Mouse (Mus musculus) heart, embryonic 12.5 days (tissue): ENCODE measurements around the gene Rassf6. TPM values are rescaled to one million over a fixed set of nuclear protein-coding genes. Genes with fewer than 3 reads are reported as not detected.

Source experiments
- ATAC-seq: fragments of 200-750 bp; cut with Nextera tagmentation; 2 replicates; pipeline ENCODE4 v1.8.0; 2017; ENCODE audit warnings: moderate TSS enrichment, moderate library complexity; ENCODE audit not compliant: insufficient number of reproducible peaks, low FRiP score
- H3K27ac ChIP-seq: fragments of 300-500 bp; sonication (generic); 2 replicates; pipeline ENCODE4 v1.5.1; 2016; ENCODE audit warnings: mild to moderate bottlenecking, moderate library complexity; ENCODE audit not compliant: poor library complexity, severe bottlenecking
- H3K27me3 ChIP-seq: fragments of 300-500 bp; sonication (generic); replicated peaks from 2 replicates; pipeline ENCODE4 v1.6.1; 2016; ENCODE audit warnings: mild to moderate bottlenecking, moderate library complexity
- H3K36me3 ChIP-seq: fragments of 300-500 bp; sonication (generic); 2 replicates; pipeline ENCODE4 v1.6.1; 2016; ENCODE audit warnings: mild to moderate bottlenecking, moderate library complexity
- H3K4me1 ChIP-seq: fragments of 300-500 bp; sonication (generic); replicated peaks from 2 replicates; pipeline ENCODE4 v1.6.1; 2016; ENCODE audit warnings: mild to moderate bottlenecking
- H3K4me2 ChIP-seq: fragments of 300-500 bp; sonication (generic); 2 replicates; pipeline ENCODE4 v1.6.1; 2016; ENCODE audit warnings: mild to moderate bottlenecking, moderate library complexity
- H3K4me3 ChIP-seq: fragments of 300-500 bp; sonication (generic); 2 replicates; pipeline ENCODE4 v1.5.1; 2016; ENCODE audit warnings: mild to moderate bottlenecking
- H3K9ac ChIP-seq: fragments of 300-500 bp; sonication (generic); 2 replicates; pipeline ENCODE4 v1.6.1; 2016; ENCODE audit warnings: mild to moderate bottlenecking, moderate library complexity
- H3K9me3 ChIP-seq: fragments of 300-500 bp; sonication (generic); replicated peaks from 2 replicates; pipeline ENCODE4 v1.6.1; 2016; ENCODE audit warnings: mild to moderate bottlenecking, moderate library complexity
- whole genome bisulfite sequencing: fragments of 180-500 bp; shearing (Covaris S2); methylation state at CpG from one replicate; pipeline ENCODE4 v1.1.7; 2016; 5-methylcytosine and 5-hydroxymethylcytosine counted together
- polyA plus RNA-seq: library from polyadenylated mRNA; unstranded; fragments of >200 nt; fragmentation: Nextera tagmentation; extraction: Ambion mirVana; gene quantifications from 2 replicates; pipeline ENCODE4 v1.2.1, GENCODE M21; 2016

Gene Rassf6
- polyA plus RNA-seq, 1 experiment from 2014 or later, result 0.52 TPM

GRCm38 (mm10) chr5:90654798-90655197, 14.3 kb upstream of the Rassf6 start:
- no peak for ATAC-seq
- H3K36me3 ChIP-seq, result no peaks in the 10 kb centered on the region

DNA sequence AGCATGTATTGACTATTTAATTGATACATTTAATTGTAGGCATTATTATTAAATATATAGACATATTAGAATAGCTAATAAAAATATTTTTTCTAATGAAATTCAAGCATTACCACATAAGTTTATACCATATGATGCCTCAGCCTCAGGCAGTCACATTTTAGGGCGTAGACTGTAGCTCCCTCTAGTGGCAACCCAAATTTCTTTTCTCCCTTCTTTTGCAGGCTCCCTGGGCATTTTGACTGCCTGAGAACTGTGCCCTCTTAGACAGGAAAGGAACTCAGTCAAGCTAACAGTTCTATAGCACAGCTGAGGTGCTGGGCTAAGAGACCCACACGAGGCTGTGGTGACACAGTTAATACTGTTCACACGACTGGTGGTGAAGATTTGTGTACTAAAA, 12.3 kb upstream of the Rassf6 start:
- H3K27me3 ChIP-seq, result no peaks in the 10 kb centered on the region; the same call in 1 of the 2 replicates
- H3K27ac ChIP-seq, result no peak overlapping the region
- ATAC-seq, result no peak
- no peaks in the 10 kb centered on the region for H3K4me1 ChIP-seq
- 9% methylated on average over 3 of the region's 3 CpGs for WGBS
- H3K9me3 ChIP-seq, result no peaks in the 10 kb centered on the region
- no peak overlapping the region for H3K4me2 ChIP-seq
- H3K9ac ChIP-seq, result no peak overlapping the region
- no peak overlapping the region for H3K4me3 ChIP-seq
- H3K36me3 ChIP-seq, result no peaks in the 10 kb centered on the region

More at GRCm38 (mm10) chr5:90654798-90655197, 14.3 kb upstream of the Rassf6 start:
- Histone ChIP-seq H3K9me3 (no peaks in the 10 kb centered on the region), H3K9ac (no peak overlapping the region), H3K4me2 (no peak overlapping the region), H3K4me3 (no peak overlapping the region), H3K27ac (no peak overlapping the region), H3K4me1 (no peaks in the 10 kb centered on the region), H3K27me3 (peaks cover 2% of the 10 kb centered on the region; the same call in 1 of the 2 replicates)
- WGBS, result 55% methylated on average over 5 of the region's 5 CpGs

DNA sequence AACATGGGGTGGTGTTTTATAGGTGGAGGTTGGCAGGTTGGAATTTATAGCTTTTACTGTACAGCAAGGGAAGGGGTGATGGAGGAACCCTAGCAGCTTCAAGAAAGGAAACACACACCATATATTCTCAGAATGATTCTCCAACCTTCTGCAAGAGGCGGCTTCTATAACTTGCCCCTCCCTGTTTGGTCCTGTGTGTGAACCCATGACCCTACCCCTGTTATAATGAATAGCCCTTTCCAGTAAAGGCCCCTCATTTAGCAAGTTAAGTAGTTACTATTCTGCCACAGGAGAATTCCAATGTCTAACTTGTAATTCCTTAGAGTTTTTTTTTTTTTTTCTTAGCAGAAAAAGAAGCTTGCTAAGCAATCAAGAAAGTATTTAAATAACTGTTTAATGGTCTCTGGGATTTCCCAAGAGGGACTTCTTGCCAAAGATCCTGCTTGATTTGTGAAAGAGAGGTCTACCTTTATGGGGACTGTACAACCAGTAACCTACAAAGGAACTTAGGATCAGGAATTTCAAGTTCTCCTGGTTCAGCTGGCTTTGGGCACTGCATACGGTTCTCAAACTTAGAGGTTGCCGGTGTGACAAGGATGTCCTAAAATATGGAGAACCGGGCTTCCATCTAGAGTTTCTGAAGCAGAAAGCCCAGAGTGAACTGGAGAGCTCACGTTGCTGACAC, 10.2 kb upstream of the Rassf6 start:
- Histone ChIP-seq H3K27ac (no peak overlapping the region), H3K27me3 (no peaks in the 10 kb centered on the region), H3K36me3 (no peaks in the 10 kb centered on the region), H3K4me1 (no peaks in the 10 kb centered on the region), H3K9ac (no peak overlapping the region), H3K4me3 (no peak overlapping the region), H3K9me3 (no peaks in the 10 kb centered on the region), H3K4me2 (no peak overlapping the region)
- WGBS, result 74% methylated on average over 5 of the region's 5 CpGs
- no peak for ATAC-seq

DNA sequence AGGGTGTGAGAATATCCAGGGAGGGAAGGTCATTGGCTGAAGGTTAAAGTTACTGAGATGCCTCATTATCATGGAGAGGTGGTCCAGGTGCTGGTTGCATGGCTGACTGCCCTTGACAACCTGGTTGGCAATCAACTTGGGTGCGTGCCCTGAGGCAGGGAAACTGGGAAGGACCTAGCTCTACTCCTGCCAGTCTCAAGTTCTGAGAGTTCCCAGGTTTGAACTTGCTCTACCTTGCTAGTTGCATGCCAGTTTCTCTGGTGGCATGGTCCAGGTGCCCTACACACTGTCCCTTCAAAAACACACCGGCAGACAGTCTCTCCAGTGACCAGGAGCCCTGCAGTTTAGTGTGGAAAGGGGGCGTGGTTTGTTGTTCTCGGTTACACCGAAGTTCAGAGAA, 7.0 kb upstream of the Rassf6 start:
- no peak for ATAC-seq
- H3K36me3 ChIP-seq, result no peaks in the 10 kb centered on the region
- no peak overlapping the region for H3K27ac ChIP-seq
- no peaks in the 10 kb centered on the region for H3K9me3 ChIP-seq
- no peak overlapping the region for H3K9ac ChIP-seq
- H3K4me3 ChIP-seq, result no peak overlapping the region
- 77% methylated on average over 5 of the region's 5 CpGs for WGBS
- no peak overlapping the region for H3K4me2 ChIP-seq
- no peaks in the 10 kb centered on the region for H3K4me1 ChIP-seq
- no peaks in the 10 kb centered on the region for H3K27me3 ChIP-seq

DNA sequence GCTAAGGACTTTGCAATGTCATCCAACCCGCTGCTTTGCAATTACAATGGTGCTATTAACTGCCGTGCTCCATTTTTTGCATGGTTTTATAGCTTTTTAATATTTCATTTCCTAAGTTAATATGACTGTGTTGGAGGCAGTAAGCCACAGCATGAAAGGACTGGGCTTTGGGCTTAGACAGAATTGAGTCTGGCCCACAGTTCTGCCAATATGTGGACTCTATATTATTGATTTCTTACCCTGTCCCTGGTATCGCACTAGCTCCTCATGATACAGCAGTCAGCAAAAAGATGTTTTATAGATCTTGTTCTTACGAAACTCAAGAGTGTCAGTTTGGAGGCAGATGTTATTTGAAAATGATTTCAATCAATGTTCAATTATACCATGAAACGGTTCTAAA, 5.9 kb upstream of the Rassf6 start:
- ATAC-seq, result no peak
- no peak overlapping the region for H3K4me2 ChIP-seq
- 81% methylated on average over 5 of the region's 5 CpGs for WGBS

DNA sequence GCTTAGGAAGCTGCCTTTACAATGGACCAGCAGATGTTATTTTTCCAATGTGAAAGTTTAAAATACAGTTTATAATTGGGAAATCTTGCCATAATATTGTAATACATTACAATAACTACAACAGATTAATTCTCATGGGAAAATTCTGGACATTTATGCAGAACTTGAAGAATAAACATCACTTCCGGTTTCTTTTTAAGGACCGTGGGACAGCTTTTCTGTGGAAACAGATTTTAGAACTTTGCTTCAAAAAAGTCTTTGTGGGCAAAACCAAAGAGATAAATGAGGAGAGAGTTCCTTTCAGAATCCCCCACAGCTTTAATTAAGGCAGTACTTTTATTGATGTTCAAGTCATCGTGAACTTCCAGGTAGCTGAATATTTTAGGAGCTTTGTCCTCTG, 5.1 kb upstream of the Rassf6 start:
- ATAC-seq, result no peak

More for the DNA sequence above, 5.9 kb upstream of the Rassf6 start:
- Histone ChIP-seq H3K36me3 (no peaks in the 10 kb centered on the region), H3K9me3 (no peaks in the 10 kb centered on the region), H3K4me3 (no peak overlapping the region), H3K4me1 (no peaks in the 10 kb centered on the region), H3K27ac (no peak overlapping the region), H3K9ac (no peak overlapping the region), H3K27me3 (no peaks in the 10 kb centered on the region)

GRCm38 (mm10) chr5:90641218-90641610, 757 bp upstream of the Rassf6 start:
- no peaks in the 10 kb centered on the region for H3K27me3 ChIP-seq
- H3K36me3 ChIP-seq, result no peaks in the 10 kb centered on the region
- WGBS, result 43% methylated on average over 10 of the region's 10 CpGs
- H3K4me1 ChIP-seq, result no peaks in the 10 kb centered on the region
- H3K4me3 ChIP-seq, result no peak overlapping the region
- no peak overlapping the region for H3K27ac ChIP-seq
- no peak overlapping the region for H3K9ac ChIP-seq
- H3K4me2 ChIP-seq, result peak overlapping the region; percentile 81; the same call in 1 of the 2 replicates
- H3K9me3 ChIP-seq, result no peaks in the 10 kb centered on the region
- no peak for ATAC-seq

More for the DNA sequence above, 5.1 kb upstream of the Rassf6 start:
- Histone ChIP-seq H3K4me1 (no peaks in the 10 kb centered on the region), H3K4me2 (no peak overlapping the region), H3K4me3 (no peak overlapping the region), H3K9me3 (no peaks in the 10 kb centered on the region), H3K9ac (no peak overlapping the region), H3K36me3 (no peaks in the 10 kb centered on the region), H3K27me3 (no peaks in the 10 kb centered on the region), H3K27ac (no peak overlapping the region)
- 78% methylated on average over 3 of the region's 3 CpGs for WGBS

DNA sequence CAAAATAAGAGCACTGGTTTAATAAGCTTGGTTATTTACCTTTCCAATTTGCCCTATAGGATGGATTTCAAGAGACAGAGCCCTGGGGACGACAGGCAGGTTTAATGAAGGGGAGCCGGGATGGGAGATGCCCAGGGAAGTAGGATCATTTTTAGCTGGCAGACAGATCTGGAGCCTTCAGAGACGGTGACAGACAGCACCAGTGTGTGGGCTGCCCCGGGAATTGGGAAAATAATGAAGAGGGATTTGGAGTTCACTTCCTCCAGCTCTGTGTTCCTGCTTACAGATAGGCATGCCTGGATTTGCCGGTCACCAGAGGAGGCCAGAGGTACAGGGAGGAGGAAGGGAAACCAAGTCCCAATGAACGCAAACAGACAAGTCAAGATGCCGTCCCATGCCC, 5.6 kb downstream of the Rassf6 start:
- Histone ChIP-seq H3K27me3 (no peaks in the 10 kb centered on the region), H3K4me1 (no peaks in the 10 kb centered on the region), H3K9ac (no peak overlapping the region), H3K9me3 (no peaks in the 10 kb centered on the region), H3K36me3 (no peaks in the 10 kb centered on the region), H3K4me2 (no peak overlapping the region), H3K4me3 (no peak overlapping the region), H3K27ac (no peak overlapping the region)
- WGBS, result 74% methylated on average over 7 of the region's 7 CpGs
- no peak for ATAC-seq

DNA sequence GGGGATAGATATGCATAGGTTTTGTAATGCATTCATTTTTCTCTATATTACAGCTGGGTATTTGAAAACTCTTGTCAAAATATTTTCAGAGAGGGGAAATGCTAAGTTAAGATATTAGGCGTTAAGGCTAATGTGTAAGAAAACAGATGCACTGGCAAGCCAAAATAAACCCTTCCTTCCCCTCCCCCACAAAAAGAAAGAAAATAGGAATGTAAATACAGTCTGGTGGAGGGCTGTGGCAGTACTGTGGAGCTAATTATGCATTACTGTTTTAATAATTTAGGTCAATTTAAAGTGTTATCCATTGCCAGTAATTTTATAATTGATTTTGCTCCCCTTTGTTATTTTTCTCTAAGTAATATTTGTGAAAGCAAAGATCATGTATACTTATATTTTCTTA, 11.9 kb downstream of the Rassf6 start:
- no peak for ATAC-seq
- Histone ChIP-seq H3K36me3 (no peaks in the 10 kb centered on the region), H3K4me2 (no peak overlapping the region), H3K27ac (no peak overlapping the region), H3K27me3 (0 out of 2 replicates have a peak, but pooled peaks cover 4% of the 10 kb centered on the region), H3K4me1 (no peaks in the 10 kb centered on the region), H3K9me3 (no peaks in the 10 kb centered on the region), H3K4me3 (no peak overlapping the region), H3K9ac (no peak overlapping the region)
- WGBS, result 59% methylated on average over 1 of the region's 1 CpGs

GRCm38 (mm10) chr5:90628011-90628410, 12.4 kb downstream of the Rassf6 start:
- Histone ChIP-seq H3K36me3 (no peaks in the 10 kb centered on the region), H3K4me3 (no peak overlapping the region), H3K27me3 (0 out of 2 replicates have a peak, but pooled peaks cover 4% of the 10 kb centered on the region), H3K4me1 (no peaks in the 10 kb centered on the region), H3K27ac (no peak overlapping the region), H3K9me3 (no peaks in the 10 kb centered on the region), H3K9ac (no peak overlapping the region), H3K4me2 (no peak overlapping the region)
- 75% methylated on average over 3 of the region's 3 CpGs for WGBS
- no peak for ATAC-seq

- H3K4me1 ChIP-seq, result no peaks in the 10 kb centered on the region
- no peak for ATAC-seq
- H3K9me3 ChIP-seq, result no peaks in the 10 kb centered on the region
- no peak overlapping the region for H3K9ac ChIP-seq
- WGBS, result 90% methylated on average over 4 of the region's 4 CpGs
- no peaks in the 10 kb centered on the region for H3K36me3 ChIP-seq
- H3K4me2 ChIP-seq, result no peak overlapping the region
- 0 out of 2 replicates have a peak, but pooled peaks cover 4% of the 10 kb centered on the region for H3K27me3 ChIP-seq
- H3K27ac ChIP-seq, result no peak overlapping the region
- H3K4me3 ChIP-seq, result no peak overlapping the region
Measured at GRCm38 (mm10) chr5:90627423-90627822, 13.0 kb downstream of the Rassf6 start.
